ENCODE assay signal across 11 mouse cellular contexts in the genomic region with DNA sequence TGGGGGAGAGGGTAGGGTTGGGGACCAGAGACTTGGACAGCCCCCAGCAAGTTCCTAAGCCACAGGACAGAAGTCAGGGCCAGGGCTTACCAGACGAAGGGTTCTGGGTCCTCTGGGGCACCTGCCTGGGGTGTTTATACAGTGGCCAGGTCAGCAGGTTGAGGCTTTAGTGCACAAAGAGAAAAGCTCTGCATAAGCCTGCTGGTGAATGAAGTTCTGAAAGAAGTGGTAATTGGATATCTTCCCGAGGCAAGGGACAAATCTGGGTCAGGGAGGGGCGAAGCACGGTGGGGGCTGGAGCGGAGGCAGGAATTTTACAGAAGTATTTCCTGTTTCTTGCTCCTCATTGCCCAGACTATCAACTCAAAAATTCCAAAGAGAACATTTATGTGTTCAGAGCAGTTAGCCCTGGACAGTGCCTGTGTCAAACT. TPM values are rescaled to one million over a fixed set of nuclear protein-coding genes. Genes with fewer than 3 reads are reported as not detected.
DNase-seq lines count a peak whose midpoint lies in the region; ATAC-seq and TF ChIP-seq lines count a peak whose summit lies in the region.
"Had no signal": no experiment of that assay in that cellular context is flagged by ENCODE, and none has a peak within 500 bp of the region (broad histone marks: within the 10 kb centered on the region; RNA-seq: fewer than 3 reads in every experiment).

No protein-coding gene starts in this region.

- TF ChIP-seq POLR2A in brain, embryonic 14.5 days (IDR thresholded peaks at IDR 0.05; ENCODE audit: borderline replicate concordance, extremely low read depth, insufficient read depth, insufficient read length, poor library complexity, severe bottlenecking), result no peak

- DNase-seq in brain, embryonic 14.5 days (ENCODE audit: low read depth), result peak; percentile 8
- peak; percentile 17 for DNase-seq in forelimb bud, embryonic 11.5 days (ENCODE audit: low read depth, low spot score)
- DNase-seq in kidney, adult 11 months, result peak; percentile 31
- DNase-seq in midbrain, embryonic 14.5 days, result no peak
- no peak for DNase-seq in thymus, postnatal 36 days
- no peak for DNase-seq in right cerebral cortex, postnatal 4 days
- DNase-seq: cerebellum, adult 8-10 months had no signal

- no peaks in the 10 kb centered on the region for H3K9me3 ChIP-seq in lung, embryonic 15.5 days
- no peaks in the 10 kb centered on the region for H3K9me3 ChIP-seq in midbrain, embryonic 14.5 days (ENCODE audit: control insufficient read depth, low read length)

- no peaks in the 10 kb centered on the region for H3K36me3 ChIP-seq in lung, embryonic 15.5 days
- no peaks in the 10 kb centered on the region for H3K36me3 ChIP-seq in midbrain, embryonic 14.5 days (ENCODE audit: control insufficient read depth, insufficient read depth, low read length)

- no peak overlapping the region for H3K4me3 ChIP-seq in lung, embryonic 15.5 days
- H3K4me3 ChIP-seq in midbrain, embryonic 14.5 days (replicated peaks; ENCODE audit: low read depth, low read length), result no peak overlapping the region

- no peak overlapping the region for H3K4me2 ChIP-seq in lung, embryonic 15.5 days
- no peak overlapping the region for H3K4me2 ChIP-seq in midbrain, embryonic 14.5 days (ENCODE audit: low read length)

- ATAC-seq in lung, embryonic 15.5 days (ENCODE audit: borderline replicate concordance, extremely low read depth, low FRiP score, low TSS enrichment), result peak; percentile 56
- ATAC-seq in midbrain, embryonic 14.5 days (ENCODE audit: low FRiP score, low TSS enrichment), result no peak
- no peak for ATAC-seq in CD4-positive, CD25-positive, alpha-beta regulatory T cell, adult 4 months

- H3K4me1 ChIP-seq in lung, embryonic 15.5 days, result peaks cover 16% of the 10 kb centered on the region
- H3K4me1 ChIP-seq in midbrain, embryonic 14.5 days (ENCODE audit: control insufficient read depth, insufficient read depth, low read length), result 0 out of 2 replicates have a peak, but pooled peaks cover 3% of the 10 kb centered on the region

- peak overlapping the region; percentile 66 for H3K27ac ChIP-seq in lung, embryonic 15.5 days
- no peak overlapping the region for H3K27ac ChIP-seq in midbrain, embryonic 14.5 days (replicated peaks; ENCODE audit: low read depth, low read length)

- no peak for TF ChIP-seq CTCF in brain, embryonic 14.5 days (IDR thresholded peaks at IDR 0.05; ENCODE audit: borderline replicate concordance, extremely low read depth, insufficient read depth, insufficient read length)

- 5% methylated on average over 5 of the region's 5 CpGs for WGBS in lung, embryonic 15.5 days
- 33% methylated on average over 5 of the region's 5 CpGs for WGBS in midbrain, embryonic 14.5 days

- H3K27me3 ChIP-seq in lung, embryonic 15.5 days, result no peaks in the 10 kb centered on the region
- no peaks in the 10 kb centered on the region for H3K27me3 ChIP-seq in midbrain, embryonic 14.5 days (ENCODE audit: control insufficient read depth, insufficient read depth, low read length)

- H3K9ac ChIP-seq in lung, embryonic 15.5 days, result no peak overlapping the region
- no peak overlapping the region for H3K9ac ChIP-seq in midbrain, embryonic 14.5 days (replicated peaks; ENCODE audit: low read length)

RNA-seq across cellular contexts. Expression of gene Foxi1, which starts 38.4 kb away (rescaled TPM):
- polyA plus RNA-seq in brain, embryonic 14.5 days (2012; rRNA removed), result not detected in 2 replicates
- not detected in 2 replicates for polyA plus RNA-seq in lung, embryonic 15.5 days (2015; fragmentation: Nextera tagmentation; extraction: Ambion mirVana)
- not detected in 2 replicates for polyA plus RNA-seq in midbrain, embryonic 14.5 days (2014; fragmentation: Nextera tagmentation; extraction: Ambion mirVana)
- polyA plus RNA-seq in CD4-positive, CD25-positive, alpha-beta regulatory T cell, adult 4 months (2017; shearing (Covaris generic)), result not detected
- polyA plus RNA-seq: large intestine, adult 2 months; testis, adult 2 months had no signal

Comparison
In these comparisons a context has a peak if more than half of its experiments do, and no peak if none do; other contexts are left out.
1. DNase-seq: peak in brain, embryonic 14.5 days (single experiment), forelimb bud, embryonic 11.5 days (single experiment) and kidney, adult 11 months (single experiment); none in midbrain, embryonic 14.5 days (single experiment), thymus, postnatal 36 days (0 of 2) and right cerebral cortex, postnatal 4 days (single experiment).